8 mouse cellular contexts compared by ENCODE assay signal in the genomic region with DNA sequence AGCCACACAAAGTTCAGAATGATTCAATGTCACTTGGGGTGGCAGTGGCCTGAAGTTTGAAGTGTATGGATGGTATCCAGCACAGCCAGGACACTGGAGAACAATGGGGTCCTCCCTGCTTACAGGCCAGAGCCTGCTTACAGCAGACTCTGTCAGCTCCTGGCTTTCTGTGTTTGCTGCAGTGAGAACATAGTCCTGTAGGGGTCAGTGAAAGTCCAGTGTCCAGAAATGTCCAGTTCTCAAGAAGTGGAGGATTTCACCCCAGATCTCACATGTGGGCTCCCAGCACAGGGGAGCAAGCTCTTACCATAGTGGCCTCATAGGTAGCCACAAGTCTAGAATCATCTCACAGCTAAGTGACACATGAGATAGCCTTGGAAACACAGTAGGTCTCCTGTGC. TPM values are rescaled to one million over a fixed set of nuclear protein-coding genes. Genes with fewer than 3 reads are reported as not detected.
A peak's percentile ranks its signal among the peaks of the same experiment; 100 is the strongest.
DNase-seq lines count a peak whose midpoint lies in the region; ATAC-seq and TF ChIP-seq lines count a peak whose summit lies in the region.

No protein-coding gene starts in this region.

- H3K9me3 ChIP-seq in hindbrain, embryonic 16.5 days (ENCODE audit: control insufficient read depth, low read length): no peaks in the 10 kb centered on the region
- H3K9me3 ChIP-seq in lung, postnatal 0 days (ENCODE audit: low read length): no peaks in the 10 kb centered on the region

- no peak overlapping the region for H3K4me3 ChIP-seq in hindbrain, embryonic 16.5 days (ENCODE audit: low read length)
- H3K4me3 ChIP-seq in lung, postnatal 0 days (ENCODE audit: low read depth, low read length): no peak overlapping the region

- peaks cover 13% of the 10 kb centered on the region for H3K4me1 ChIP-seq in hindbrain, embryonic 16.5 days (ENCODE audit: control insufficient read depth, insufficient read depth, low read depth, low read length)
- H3K4me1 ChIP-seq in lung, postnatal 0 days (ENCODE audit: insufficient read depth, low read depth, low read length): peaks cover 19% of the 10 kb centered on the region; the same call in 1 of the 2 replicates

- H3K27me3 ChIP-seq in hindbrain, embryonic 16.5 days (replicated peaks; ENCODE audit: control insufficient read depth, insufficient read depth, low read length): no peaks in the 10 kb centered on the region
- H3K27me3 ChIP-seq in lung, postnatal 0 days (replicated peaks; ENCODE audit: insufficient read depth, low read length): no peaks in the 10 kb centered on the region

- H3K9ac ChIP-seq in hindbrain, embryonic 16.5 days (ENCODE audit: low read depth, low read length): no peak overlapping the region
- H3K9ac ChIP-seq in lung, postnatal 0 days (replicated peaks; ENCODE audit: low read depth): no peak overlapping the region

- ATAC-seq in hindbrain, embryonic 16.5 days: peak; percentile 54; the same call in 1 of the 2 replicates
- peak; percentile 40 for ATAC-seq in lung, postnatal 0 days

- H3K27ac ChIP-seq in hindbrain, embryonic 16.5 days (ENCODE audit: low read depth, low read length): no peak overlapping the region
- H3K27ac ChIP-seq in lung, postnatal 0 days (ENCODE audit: low read length): no peak overlapping the region

- intact Hi-C loops in left cerebral cortex, postnatal 36 days (cut with DNase I): loop anchor here (2.0 kb wide), 1 partner anchor 99 kb away; no protein-coding TSS in a partner anchor

- H3K36me3 ChIP-seq in hindbrain, embryonic 16.5 days (ENCODE audit: control insufficient read depth, insufficient read depth, low read length): peaks cover 3% of the 10 kb centered on the region; the same call in 1 of the 2 replicates
- no peaks in the 10 kb centered on the region for H3K36me3 ChIP-seq in lung, postnatal 0 days (ENCODE audit: insufficient read depth, low read length)

- TF ChIP-seq EP300 in lung, postnatal 0 days (IDR thresholded peaks at IDR 0.05): no peak

- peak; percentile 54 for DNase-seq in adrenal gland, postnatal 14 days
- DNase-seq in adrenal gland, adult 8-10 months: no peak
- peak; percentile 85 for DNase-seq in A20 (ENCODE audit: low read depth, low spot score)
- DNase-seq in cerebellum, postnatal 36 days: peak; percentile 43 to 65
- peak; percentile 80 for DNase-seq in lung, postnatal 0 days (ENCODE audit: low spot score)
- DNase-seq in ovary, postnatal 36 days (ENCODE audit: low spot score): no peak
- DNase-seq in left cerebral cortex, postnatal 36 days (ENCODE audit: low spot score in 2 of 2): no peak

- peak; percentile 76 for TF ChIP-seq CTCF in lung, postnatal 0 days (IDR thresholded peaks at IDR 0.05)

- no peak overlapping the region for H3K4me2 ChIP-seq in hindbrain, embryonic 16.5 days (ENCODE audit: low read length)
- no peak overlapping the region for H3K4me2 ChIP-seq in lung, postnatal 0 days (replicated peaks; ENCODE audit: low read depth, low read length)

RNA-seq across cellular contexts. Expression of gene Vgll4, which starts 40.4 kb away (rescaled TPM):
- 60.2 and 71.6 TPM in 2 replicates for total RNA-seq in adrenal gland, postnatal 14 days (2021)
- 10 to 100 TPM; 43.0 to 49.5 (median 45.6) TPM for total RNA-seq in adrenal gland, adult 8-10 months (2022)
- polyA plus RNA-seq in hindbrain, embryonic 16.5 days (2015; fragmentation: Nextera tagmentation; extraction: Ambion mirVana): 60.2 and 62.0 TPM in 2 replicates
- polyA plus RNA-seq in lung, postnatal 0 days (2015; fragmentation: Nextera tagmentation; extraction: Ambion mirVana): 104 and 108 TPM in 2 replicates
- 10 to 100 TPM; 58.5 to 68.8 TPM for total RNA-seq in left cerebral cortex, postnatal 36 days (2021)

Comparison
In these comparisons a context has a peak if more than half of its experiments do, and no peak if none do; other contexts are left out.
1. DNase-seq: peak in adrenal gland, postnatal 14 days (single experiment), A20 (single experiment), cerebellum, postnatal 36 days (2 of 2) and lung, postnatal 0 days (single experiment); none in adrenal gland, adult 8-10 months (single experiment), ovary, postnatal 36 days (single experiment) and left cerebral cortex, postnatal 36 days (0 of 2).